Mouse (Mus musculus): ENCODE data around the gene Mavs.
A peak's percentile ranks its signal among the peaks of the same experiment; 100 is the strongest.

The Mavs gene

DNA sequence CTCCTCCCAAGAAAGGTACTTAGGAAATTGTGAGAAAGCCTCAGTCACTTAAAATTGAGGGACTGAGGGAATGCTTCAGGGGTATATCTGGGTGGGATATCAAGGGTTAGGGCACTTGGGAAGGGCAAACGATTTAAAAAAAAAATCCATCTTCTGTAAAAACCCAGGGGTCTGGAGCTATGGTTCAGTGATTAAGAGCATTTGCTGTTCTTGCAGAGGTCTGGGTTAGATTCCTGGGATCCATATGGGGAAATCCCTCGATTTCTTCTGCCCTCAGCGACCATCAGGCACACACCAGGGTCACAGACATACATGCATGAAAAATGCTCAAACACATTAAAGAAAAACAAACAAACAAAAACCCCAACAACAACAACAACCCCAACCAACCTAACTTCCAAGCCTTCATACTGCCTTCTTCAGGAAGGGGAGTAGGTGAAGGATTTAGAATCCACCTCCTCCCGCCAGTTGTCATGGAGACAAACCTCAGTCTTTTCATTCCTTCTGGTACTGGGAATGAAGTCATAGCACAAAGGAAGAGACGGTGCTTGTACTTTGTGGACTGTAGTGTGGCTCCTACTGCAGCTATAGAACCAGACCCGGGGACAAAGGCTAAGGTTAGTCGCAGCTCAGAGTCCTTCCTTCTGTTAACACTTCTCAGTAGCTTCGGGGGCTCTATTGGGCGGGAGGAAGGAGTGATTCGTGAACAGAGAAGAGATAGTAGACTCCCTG lies 27.8 kb downstream of the Mavs start:
- DNase-seq (ENCODE audit: low spot score in 2 of 2), result no peak

DNA sequence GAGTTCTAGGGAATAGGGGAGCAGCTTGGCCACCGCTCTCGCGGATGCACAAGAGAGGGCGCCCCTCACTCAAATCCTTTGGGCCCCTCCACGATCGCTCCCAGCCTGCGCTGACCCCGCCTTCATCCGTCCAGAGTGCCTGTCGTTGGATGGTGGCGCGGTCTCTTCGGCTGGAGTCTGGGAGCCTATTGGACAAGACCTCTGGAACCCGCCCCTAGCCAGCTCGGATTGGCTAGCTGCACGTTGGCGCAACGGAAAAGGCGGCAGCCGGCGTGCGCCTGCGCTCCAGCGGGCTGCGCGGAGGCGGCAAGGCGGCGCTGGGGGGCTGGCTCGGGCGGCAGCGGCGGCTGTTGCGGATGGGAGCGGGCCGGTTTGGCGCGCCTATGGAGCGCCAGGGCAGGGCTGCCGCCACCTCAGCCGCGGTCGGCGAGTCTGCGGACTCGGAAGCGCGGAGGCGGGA lies 28.4 kb downstream of the Mavs start, which contains the start of gene Pank2:
TSS of gene Pank2 (plus strand) at position 283 of the 460 bp plus-strand sequence.
- DNase-seq (ENCODE audit: low spot score in 2 of 2), result peak; percentile 96 to 98

GRCm38 (mm10) chr2:131262680-131263670 lies 29.1 kb downstream of the Mavs start:
- no peak for DNase-seq (ENCODE audit: low spot score in 2 of 2)

- DNase-seq (ENCODE audit: low spot score in 2 of 2), result no peak
These were observed 30.2 kb downstream of the Mavs start for GRCm38 (mm10) chr2:131264027-131264426.

DNA sequence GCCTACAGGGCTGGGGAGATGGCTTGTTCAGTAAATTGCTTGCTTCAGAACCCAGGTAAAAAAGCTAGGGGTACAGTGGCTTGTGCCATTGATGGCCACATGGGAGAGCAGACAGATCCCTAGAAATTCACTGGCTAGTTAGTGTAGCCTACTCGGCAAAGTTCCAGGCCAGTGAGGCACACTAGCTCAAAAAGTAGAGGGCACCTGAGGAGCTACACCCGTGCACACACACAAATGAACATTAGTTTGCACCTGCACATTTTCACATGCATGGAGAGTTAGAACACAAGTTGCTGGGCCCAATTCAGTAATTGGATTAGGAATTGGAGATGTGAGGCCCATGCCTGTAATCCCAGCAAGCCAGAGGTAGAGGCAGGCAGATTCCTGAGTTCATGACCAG lies 31.2 kb downstream of the Mavs start:
- no peak for DNase-seq (ENCODE audit: low spot score in 2 of 2)

- DNase-seq (ENCODE audit: low spot score in 2 of 2), result no peak
These were observed 41.6 kb downstream of the Mavs start for GRCm38 (mm10) chr2:131275493-131275892.

- DNase-seq (ENCODE audit: low spot score in 2 of 2), result no peak
These were observed 42.9 kb downstream of the Mavs start for GRCm38 (mm10) chr2:131276722-131277121.

GRCm38 (mm10) chr2:131281596-131281995 lies 47.7 kb downstream of the Mavs start:
- DNase-seq (ENCODE audit: low spot score in 2 of 2), result no peak

DNA sequence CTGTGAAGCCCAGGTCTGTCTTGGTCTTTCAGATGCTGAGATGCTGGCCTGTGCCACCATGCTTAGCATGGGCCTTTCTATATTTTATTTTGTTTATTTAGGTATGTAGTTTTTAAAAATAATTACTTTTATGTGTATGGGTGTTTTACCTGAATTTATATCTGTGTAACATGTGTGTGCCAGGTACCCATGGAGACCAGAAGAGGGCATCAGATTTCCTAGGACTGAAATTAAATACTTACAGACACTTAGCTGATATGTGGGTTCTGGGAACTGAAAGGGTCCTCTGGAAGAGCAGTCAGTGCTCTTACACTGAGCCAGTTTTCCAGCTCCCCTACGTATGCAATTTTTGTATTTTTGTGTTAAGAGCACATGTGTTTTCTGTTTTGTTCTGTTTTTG lies 52.4 kb downstream of the Mavs start:
- no peak for DNase-seq (ENCODE audit: low spot score in 2 of 2)

DNA sequence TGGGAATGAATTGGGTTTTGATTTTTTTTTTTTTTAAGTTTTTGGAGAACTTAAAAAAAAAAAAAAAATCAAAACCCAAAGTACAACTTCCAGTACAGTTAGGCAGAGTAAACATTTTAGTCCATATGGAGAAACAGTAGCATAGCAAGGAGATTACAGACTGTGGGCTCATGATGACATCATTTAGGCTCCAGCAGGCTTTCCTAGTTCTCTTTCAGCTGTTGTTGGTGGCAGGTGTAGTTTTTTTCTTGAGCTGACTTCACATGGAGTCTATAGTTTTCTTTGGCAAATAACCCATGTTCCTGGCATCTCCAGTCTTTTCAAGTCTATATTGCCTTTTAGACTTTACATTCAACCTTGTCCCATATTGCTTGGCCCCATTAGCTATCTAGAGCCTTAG lies 56.8 kb downstream of the Mavs start:
- no peak for DNase-seq (ENCODE audit: low spot score in 2 of 2)

DNA sequence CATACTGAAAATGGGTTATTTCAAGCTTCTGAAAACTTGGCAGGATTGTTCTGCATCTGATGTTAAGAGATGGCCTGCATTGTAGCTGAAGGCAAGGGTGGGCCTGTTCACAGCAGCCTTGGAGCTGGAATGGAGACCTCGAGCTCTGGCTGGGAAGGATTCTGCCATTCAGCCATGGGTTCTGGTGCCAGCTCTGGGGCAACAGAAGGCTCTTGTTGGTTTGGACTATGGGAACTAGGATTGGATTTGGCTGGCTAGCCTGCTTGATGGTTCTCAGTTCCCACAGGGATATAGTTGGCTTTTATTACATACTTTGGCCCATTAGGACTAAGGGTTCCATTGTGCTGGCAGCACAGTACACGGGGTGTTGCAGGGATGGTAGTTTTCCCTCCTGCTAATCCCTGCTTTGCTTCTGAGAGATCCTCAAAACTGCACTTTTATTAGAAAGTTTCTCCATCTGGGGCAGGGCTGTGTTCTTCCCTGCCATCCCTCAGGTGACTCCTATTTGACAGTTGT lies 62.9 kb downstream of the Mavs start:
- DNase-seq (ENCODE audit: low spot score in 2 of 2), result peak in 1 of 2 experiments; percentile 21
